Mouse (Mus musculus): ENCODE data around the gene Myo18a.

- no peak for TF ChIP-seq POLR2A (IDR thresholded peaks at IDR 0.05; ENCODE audit: extremely low read depth, insufficient read depth, low read length)
- no peak for TF ChIP-seq CTCF (IDR thresholded peaks at IDR 0.05; ENCODE audit: extremely low read depth, insufficient read depth, low read length)
These were observed 84.6 kb downstream of the Myo18a start for GRCm38 (mm10) chr11:77847599-77848128.

Data from cortical plate, adult 2 months (tissue).